Mouse (Mus musculus): ENCODE data around the gene Agl. TPM values are rescaled to one million over a fixed set of nuclear protein-coding genes. Genes with fewer than 3 reads are reported as not detected.

Agl gene
- polyA plus RNA-seq, 2 experiments = 2.6 to 4.6 TPM

DNA sequence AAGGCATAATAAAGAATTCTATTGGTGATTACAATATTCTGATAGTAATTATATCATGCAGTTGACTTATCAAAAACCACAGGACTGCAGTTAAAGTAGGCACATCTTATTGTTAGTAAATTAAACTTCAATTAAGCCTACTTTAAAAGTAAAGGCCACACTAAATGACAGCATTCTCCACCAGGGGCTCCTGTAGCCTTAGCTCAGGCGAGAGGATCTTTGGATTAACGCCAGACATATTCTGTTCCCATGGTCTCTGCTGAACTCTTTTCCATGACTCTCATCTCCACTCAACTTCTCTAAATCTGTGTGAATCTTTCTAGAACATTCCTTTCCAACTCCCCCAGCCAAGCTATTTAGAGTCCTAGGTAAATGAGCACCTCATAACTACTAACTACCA lies 109.2 kb downstream of the Agl start:
- no peaks in the 10 kb centered on the region for H3K27me3 ChIP-seq (ENCODE audit: control insufficient read depth, insufficient read depth, low read length)
- no peaks in the 10 kb centered on the region; the same call in 1 of the 2 replicates for H3K36me3 ChIP-seq (replicated peaks; ENCODE audit: control insufficient read depth, insufficient read depth, low read depth)
- ATAC-seq (ENCODE audit: insufficient read depth) (no peak), DNase-seq (ENCODE audit: low read depth in 3 of 3, low spot score in 3 of 3) (no peak)
- H3K4me1 ChIP-seq (replicated peaks; ENCODE audit: control insufficient read depth in 2 of 2, insufficient read depth in 2 of 2, low read length in 1 of 2) = peaks cover 22 to 24% of the 10 kb centered on the region in 2 experiments
- H3K9me3 ChIP-seq (ENCODE audit: control insufficient read depth, low read length) = no peaks in the 10 kb centered on the region
- no peak overlapping the region for H3K27ac ChIP-seq
- no peak for TF ChIP-seq CTCF (IDR thresholded peaks at IDR 0.05; ENCODE audit: low read depth)
- no peak for TF ChIP-seq EP300 (IDR thresholded peaks at IDR 0.05; ENCODE audit: low read depth)
- WGBS (ENCODE audit: insufficient replicate concordance) = 80% methylated on average over 2 of the region's 2 CpGs
- no peak overlapping the region for H3K4me3 ChIP-seq (ENCODE audit: insufficient read depth in 1 of 2, low read depth in 2 of 2, low read length in 2 of 2)
- no peak overlapping the region for H3K9ac ChIP-seq (replicated peaks)
- no peak overlapping the region for H3K4me2 ChIP-seq (ENCODE audit: low read depth)

DNA sequence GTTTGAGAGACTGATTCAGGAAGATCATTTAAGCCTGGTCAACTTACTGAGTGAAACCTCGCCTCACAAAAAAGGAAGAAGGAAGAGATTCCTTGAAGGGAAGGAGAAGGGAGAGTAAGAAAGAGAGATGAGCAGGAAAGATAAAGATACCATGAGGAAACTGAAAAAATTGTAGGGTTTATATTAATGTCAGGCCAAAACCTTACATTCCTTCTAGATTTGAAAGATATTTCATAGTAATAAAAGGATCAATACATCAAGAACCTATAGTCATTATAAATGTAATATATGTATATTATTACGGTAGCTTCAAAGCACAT lies 112.3 kb downstream of the Agl start:
- H3K36me3 ChIP-seq (replicated peaks; ENCODE audit: control insufficient read depth, insufficient read depth, low read depth) = peaks cover 8% of the 10 kb centered on the region
- peaks cover 31 to 32% of the 10 kb centered on the region in 2 experiments for H3K4me1 ChIP-seq (replicated peaks; ENCODE audit: control insufficient read depth in 2 of 2, insufficient read depth in 2 of 2, low read length in 1 of 2)
- DNase-seq (ENCODE audit: low read depth in 3 of 3, low spot score in 3 of 3) = no peak
- peak overlapping the region; percentile 70 for H3K27ac ChIP-seq
- peak overlapping the region; percentile 77 for H3K4me2 ChIP-seq (ENCODE audit: low read depth)
- no peak for TF ChIP-seq CTCF (IDR thresholded peaks at IDR 0.05; ENCODE audit: low read depth)
- TF ChIP-seq EP300 (IDR thresholded peaks at IDR 0.05; ENCODE audit: low read depth) = no peak
- WGBS (ENCODE audit: insufficient replicate concordance) = 60% methylated on average over 2 of the region's 2 CpGs
- no peaks in the 10 kb centered on the region for H3K27me3 ChIP-seq (ENCODE audit: control insufficient read depth, insufficient read depth, low read length)
- no peaks in the 10 kb centered on the region for H3K9me3 ChIP-seq (ENCODE audit: control insufficient read depth, low read length)
- no peak for ATAC-seq (ENCODE audit: insufficient read depth)
- no peak overlapping the region for H3K4me3 ChIP-seq (ENCODE audit: insufficient read depth in 1 of 2, low read depth in 2 of 2, low read length in 2 of 2)
- peak overlapping the region; percentile 37 for H3K9ac ChIP-seq (replicated peaks)

DNA sequence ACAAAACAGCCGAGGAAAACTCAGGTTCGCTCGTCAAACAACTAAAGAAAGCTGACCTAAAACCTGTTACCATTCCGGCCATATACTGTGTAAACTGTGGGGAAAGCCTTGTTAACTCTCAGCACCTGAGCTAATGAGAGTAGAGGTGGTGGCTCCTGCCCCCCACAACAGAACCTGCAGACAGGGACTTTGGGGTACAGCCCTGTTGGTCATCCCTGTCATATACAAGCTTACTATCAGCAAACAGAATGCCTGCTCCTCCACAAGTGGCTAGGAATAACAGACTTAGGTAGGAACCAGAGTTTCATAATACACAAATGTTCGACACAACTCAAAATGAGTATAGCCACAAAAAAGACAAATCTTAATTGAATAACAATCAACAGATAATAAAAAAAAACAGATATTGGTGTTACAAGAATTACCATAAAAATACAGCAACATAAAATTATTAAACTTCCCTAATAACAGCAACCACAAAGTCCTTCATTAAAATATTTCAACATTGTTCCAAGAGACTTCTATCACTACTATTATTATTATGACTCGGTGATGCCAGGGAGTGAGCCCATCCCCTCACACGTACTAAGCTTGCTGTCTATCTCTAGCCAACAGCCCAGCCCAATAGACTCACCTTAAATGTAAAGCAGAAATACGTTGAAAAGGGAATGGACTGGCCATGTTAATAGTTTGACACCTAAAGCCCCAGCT lies 112.9 kb downstream of the Agl start:
- WGBS (ENCODE audit: insufficient replicate concordance) = 37% methylated on average over 8 of the region's 8 CpGs
- peak overlapping the region; percentile 77 for H3K4me2 ChIP-seq (ENCODE audit: low read depth)

DNA sequence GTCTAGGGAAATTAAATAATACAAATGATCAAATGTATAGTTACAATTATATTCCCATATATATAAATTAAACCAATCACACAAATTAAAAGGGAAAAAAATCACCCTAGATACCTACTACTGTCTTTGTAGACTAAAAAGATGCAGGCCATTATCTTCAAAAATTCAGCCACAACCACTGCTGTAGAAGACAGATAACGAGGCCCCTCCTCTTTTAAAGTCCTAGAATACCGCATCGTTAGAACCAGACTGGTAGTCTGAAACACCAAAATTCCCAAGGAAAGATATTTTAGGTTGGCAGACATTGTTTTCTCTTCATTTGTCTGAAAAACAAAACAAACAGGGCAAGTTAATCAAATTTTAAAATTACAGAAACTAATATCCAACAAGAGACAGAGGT lies 113.7 kb downstream of the Agl start:
- Histone ChIP-seq H3K27me3 (ENCODE audit: control insufficient read depth, insufficient read depth, low read length) (no peaks in the 10 kb centered on the region), H3K27ac (peak overlapping the region; percentile 97), H3K36me3 (replicated peaks; ENCODE audit: control insufficient read depth, insufficient read depth, low read depth) (peaks cover 8% of the 10 kb centered on the region), H3K4me1 (replicated peaks; ENCODE audit: control insufficient read depth in 2 of 2, insufficient read depth in 2 of 2, low read length in 1 of 2) (peaks cover 31 to 32% of the 10 kb centered on the region in 2 experiments), H3K9ac (replicated peaks) (peak overlapping the region; percentile 69), H3K9me3 (ENCODE audit: control insufficient read depth, low read length) (no peaks in the 10 kb centered on the region), H3K4me2 (ENCODE audit: low read depth) (peak overlapping the region; percentile 77), H3K4me3 (ENCODE audit: insufficient read depth in 1 of 2, low read depth in 2 of 2, low read length in 2 of 2) (peak overlapping the region; percentile 27 to 36; a peak in 3 of 4 replicates)
- TF ChIP-seq CTCF (IDR thresholded peaks at IDR 0.05; ENCODE audit: low read depth) = no peak
- TF ChIP-seq EP300 (IDR thresholded peaks at IDR 0.05; ENCODE audit: low read depth) = peak; percentile 92
- WGBS (ENCODE audit: insufficient replicate concordance) = 11% methylated on average over 3 of the region's 3 CpGs
- peak; percentile 90 for ATAC-seq (ENCODE audit: insufficient read depth)
- DNase-seq (ENCODE audit: low read depth in 3 of 3, low spot score in 3 of 3) = peak; percentile 84 to 90 (median 89)

More for the DNA sequence above, 112.9 kb downstream of the Agl start:
- no peak for DNase-seq (ENCODE audit: low read depth in 3 of 3, low spot score in 3 of 3)
- peak; percentile 70 for ATAC-seq (ENCODE audit: insufficient read depth)
- no peaks in the 10 kb centered on the region for H3K27me3 ChIP-seq (ENCODE audit: control insufficient read depth, insufficient read depth, low read length)
- H3K36me3 ChIP-seq (replicated peaks; ENCODE audit: control insufficient read depth, insufficient read depth, low read depth) = peaks cover 8% of the 10 kb centered on the region
- TF ChIP-seq EP300 (IDR thresholded peaks at IDR 0.05; ENCODE audit: low read depth) (no peak), CTCF (IDR thresholded peaks at IDR 0.05; ENCODE audit: low read depth) (no peak)
- H3K27ac ChIP-seq = peak overlapping the region; percentile 97
- H3K4me3 ChIP-seq (ENCODE audit: insufficient read depth in 1 of 2, low read depth in 2 of 2, low read length in 2 of 2) = peak overlapping the region; percentile 27 to 36; a peak in 3 of 4 replicates
- peak overlapping the region; percentile 69 for H3K9ac ChIP-seq (replicated peaks)
- no peaks in the 10 kb centered on the region for H3K9me3 ChIP-seq (ENCODE audit: control insufficient read depth, low read length)
- H3K4me1 ChIP-seq (replicated peaks; ENCODE audit: control insufficient read depth in 2 of 2, insufficient read depth in 2 of 2, low read length in 1 of 2) = peaks cover 31 to 32% of the 10 kb centered on the region in 2 experiments

Other genes starting within 250 kb of the Agl start
- gene Lrrc39, start 245.2 kb downstream of the Agl start, polyA plus RNA-seq (2012; rRNA removed) = 2.2 and 2.6 TPM in 2 replicates
- 3.1 TPM in 2 replicates for gene Lrrc39, start 245.2 kb downstream of the Agl start, polyA plus RNA-seq (2014; fragmentation: Nextera tagmentation; extraction: Ambion mirVana)
- gene Sass6, start 213.2 kb downstream of the Agl start, polyA plus RNA-seq (2012; rRNA removed) = 4.7 and 7.7 TPM in 2 replicates
- 16.1 and 18.9 TPM in 2 replicates for gene Sass6, start 213.2 kb downstream of the Agl start, polyA plus RNA-seq (2014; fragmentation: Nextera tagmentation; extraction: Ambion mirVana)
- gene Trmt13, start 193.6 kb downstream of the Agl start, polyA plus RNA-seq (2012; rRNA removed) = 3.7 and 7.3 TPM in 2 replicates
- 5.2 and 7.8 TPM in 2 replicates for gene Trmt13, start 193.6 kb downstream of the Agl start, polyA plus RNA-seq (2014; fragmentation: Nextera tagmentation; extraction: Ambion mirVana)
- 12.3 and 15.5 TPM in 2 replicates for gene Mfsd14a, start 145.5 kb downstream of the Agl start, polyA plus RNA-seq (2012; rRNA removed)
- 33.0 and 35.1 TPM in 2 replicates for gene Mfsd14a, start 145.5 kb downstream of the Agl start, polyA plus RNA-seq (2014; fragmentation: Nextera tagmentation; extraction: Ambion mirVana)
- gene Gm43191, start 126.9 kb downstream of the Agl start, polyA plus RNA-seq (2012; rRNA removed) = not detected in 2 replicates
- not detected in 2 replicates for gene Gm43191, start 126.9 kb downstream of the Agl start, polyA plus RNA-seq (2014; fragmentation: Nextera tagmentation; extraction: Ambion mirVana)
- 6.1 and 7.6 TPM in 2 replicates for gene Slc35a3, start 95.3 kb downstream of the Agl start, polyA plus RNA-seq (2012; rRNA removed)
- 6.0 and 6.5 TPM in 2 replicates for gene Slc35a3, start 95.3 kb downstream of the Agl start, polyA plus RNA-seq (2014; fragmentation: Nextera tagmentation; extraction: Ambion mirVana)
- 13.5 and 20.5 TPM in 2 replicates for gene Frrs1, start 51.3 kb upstream of the Agl start, polyA plus RNA-seq (2012; rRNA removed)
- gene Frrs1, start 51.3 kb upstream of the Agl start, polyA plus RNA-seq (2014; fragmentation: Nextera tagmentation; extraction: Ambion mirVana) = 30.5 and 31.4 TPM in 2 replicates
- gene 4930455H04Rik, start 160.1 kb upstream of the Agl start, polyA plus RNA-seq (2012; rRNA removed) = not detected in 2 replicates
- gene 4930455H04Rik, start 160.1 kb upstream of the Agl start, polyA plus RNA-seq (2014; fragmentation: Nextera tagmentation; extraction: Ambion mirVana) = not detected in 2 replicates
- gene Palmd, start 160.8 kb upstream of the Agl start, polyA plus RNA-seq (2012; rRNA removed) = 0.77 and 1.3 TPM in 2 replicates
- gene Palmd, start 160.8 kb upstream of the Agl start, polyA plus RNA-seq (2014; fragmentation: Nextera tagmentation; extraction: Ambion mirVana) = 2.2 and 2.8 TPM in 2 replicates

Data from liver, embryonic 14.5 days (tissue).